Mouse (Mus musculus): ENCODE data around the gene Rpl10. TPM values are rescaled to one million over a fixed set of nuclear protein-coding genes. Genes with fewer than 3 reads are reported as not detected.

Gene Rpl10
- polyA plus RNA-seq, 2 experiments: 993 to 2,306 TPM

- H3K36me3 ChIP-seq (ENCODE audit: control insufficient read depth, insufficient read depth, low read length): peaks cover 48% of the 10 kb centered on the region
- DNase-seq (ENCODE audit: low spot score): no peak
- no peaks in the 10 kb centered on the region for H3K27me3 ChIP-seq (ENCODE audit: control insufficient read depth, insufficient read depth, low read length)
- H3K4me1 ChIP-seq (ENCODE audit: control insufficient read depth, insufficient read depth, low read length): no peaks in the 10 kb centered on the region
- 69% methylated on average over 3 of the region's 3 CpGs for WGBS
- H3K4me2 ChIP-seq (replicated peaks; ENCODE audit: low read depth, low read length, severe bottlenecking): peak overlapping the region; percentile 60
- H3K9me3 ChIP-seq (ENCODE audit: control insufficient read depth, low read length): no peaks in the 10 kb centered on the region
- ATAC-seq (ENCODE audit: low FRiP score, low read depth): no peak
- H3K9ac ChIP-seq (ENCODE audit: low read depth, low read length, severe bottlenecking): peak overlapping the region; percentile 25; the same call in 1 of the 2 replicates
- TF ChIP-seq POLR2A (IDR thresholded peaks at IDR 0.05; ENCODE audit: borderline replicate concordance, extremely low read depth, insufficient read depth, insufficient read length): no peak
- H3K27ac ChIP-seq (replicated peaks; ENCODE audit: low read depth, low read length): no peak overlapping the region
- peak overlapping the region; percentile 55 for H3K4me3 ChIP-seq (replicated peaks; ENCODE audit: low read length)
These were observed 26.8 kb upstream of the Rpl10 start for GRCm38 (mm10) chrX:74243807-74244206.

GRCm38 (mm10) chrX:74244614-74245083 lies 26.0 kb upstream of the Rpl10 start:
- Histone ChIP-seq H3K27ac (replicated peaks; ENCODE audit: low read depth, low read length) (peak overlapping the region; percentile 92; the same call in 1 of the 2 replicates), H3K9ac (ENCODE audit: low read depth, low read length, severe bottlenecking) (peak overlapping the region; percentile 82), H3K4me1 (ENCODE audit: control insufficient read depth, insufficient read depth, low read length) (no peaks in the 10 kb centered on the region), H3K9me3 (ENCODE audit: control insufficient read depth, low read length) (no peaks in the 10 kb centered on the region), H3K4me2 (replicated peaks; ENCODE audit: low read depth, low read length, severe bottlenecking) (peak overlapping the region; percentile 60), H3K4me3 (replicated peaks; ENCODE audit: low read length) (peak overlapping the region; percentile 55), H3K36me3 (ENCODE audit: control insufficient read depth, insufficient read depth, low read length) (peaks cover 40% of the 10 kb centered on the region), H3K27me3 (ENCODE audit: control insufficient read depth, insufficient read depth, low read length) (no peaks in the 10 kb centered on the region)
- ATAC-seq (ENCODE audit: low FRiP score, low read depth): peak; percentile 62
- DNase-seq (ENCODE audit: low spot score): peak; percentile 85
- TF ChIP-seq POLR2A (IDR thresholded peaks at IDR 0.05; ENCODE audit: borderline replicate concordance, extremely low read depth, insufficient read depth, insufficient read length): no peak
- WGBS: 31% methylated on average over 3 of the region's 3 CpGs

- no peak for TF ChIP-seq POLR2A (IDR thresholded peaks at IDR 0.05; ENCODE audit: borderline replicate concordance, extremely low read depth, insufficient read depth, insufficient read length)
- DNase-seq (ENCODE audit: low spot score): no peak
- Histone ChIP-seq H3K9me3 (ENCODE audit: control insufficient read depth, low read length) (no peaks in the 10 kb centered on the region), H3K9ac (ENCODE audit: low read depth, low read length, severe bottlenecking) (peak overlapping the region; percentile 82), H3K4me1 (ENCODE audit: control insufficient read depth, insufficient read depth, low read length) (no peaks in the 10 kb centered on the region), H3K27ac (replicated peaks; ENCODE audit: low read depth, low read length) (peak overlapping the region; percentile 92), H3K36me3 (ENCODE audit: control insufficient read depth, insufficient read depth, low read length) (peaks cover 35% of the 10 kb centered on the region), H3K4me2 (replicated peaks; ENCODE audit: low read depth, low read length, severe bottlenecking) (peak overlapping the region; percentile 60), H3K27me3 (ENCODE audit: control insufficient read depth, insufficient read depth, low read length) (no peaks in the 10 kb centered on the region), H3K4me3 (replicated peaks; ENCODE audit: low read length) (peak overlapping the region; percentile 55)
- no peak for ATAC-seq (ENCODE audit: low FRiP score, low read depth)
- 13% methylated on average over 1 of the region's 1 CpGs for WGBS
These were observed 25.5 kb upstream of the Rpl10 start for GRCm38 (mm10) chrX:74245107-74245506.

GRCm38 (mm10) chrX:74245687-74246086 lies 24.9 kb upstream of the Rpl10 start:
- ATAC-seq (ENCODE audit: low FRiP score, low read depth) (peak; percentile 47), DNase-seq (ENCODE audit: low spot score) (peak; percentile 77)
- WGBS: 29% methylated on average over 14 of the region's 21 CpGs
- H3K27ac ChIP-seq (replicated peaks; ENCODE audit: low read depth, low read length): peak overlapping the region; percentile 92
- peaks cover 29% of the 10 kb centered on the region for H3K36me3 ChIP-seq (ENCODE audit: control insufficient read depth, insufficient read depth, low read length)
- H3K4me2 ChIP-seq (replicated peaks; ENCODE audit: low read depth, low read length, severe bottlenecking): peak overlapping the region; percentile 60
- H3K4me1 ChIP-seq (ENCODE audit: control insufficient read depth, insufficient read depth, low read length): no peaks in the 10 kb centered on the region
- no peaks in the 10 kb centered on the region for H3K9me3 ChIP-seq (ENCODE audit: control insufficient read depth, low read length)
- H3K9ac ChIP-seq (ENCODE audit: low read depth, low read length, severe bottlenecking): peak overlapping the region; percentile 82
- peak overlapping the region; percentile 55 for H3K4me3 ChIP-seq (replicated peaks; ENCODE audit: low read length)
- H3K27me3 ChIP-seq (ENCODE audit: control insufficient read depth, insufficient read depth, low read length): no peaks in the 10 kb centered on the region
- no peak for TF ChIP-seq POLR2A (IDR thresholded peaks at IDR 0.05; ENCODE audit: borderline replicate concordance, extremely low read depth, insufficient read depth, insufficient read length)

GRCm38 (mm10) chrX:74246213-74246681 lies 24.4 kb upstream of the Rpl10 start:
- ATAC-seq (ENCODE audit: low FRiP score, low read depth): peak; percentile 89
- 20% methylated on average over 29 of the region's 38 CpGs for WGBS
- peak overlapping the region; percentile 82 for H3K9ac ChIP-seq (ENCODE audit: low read depth, low read length, severe bottlenecking)

More at GRCm38 (mm10) chrX:74246213-74246681, 24.4 kb upstream of the Rpl10 start:
- Histone ChIP-seq H3K27me3 (ENCODE audit: control insufficient read depth, insufficient read depth, low read length) (no peaks in the 10 kb centered on the region), H3K36me3 (ENCODE audit: control insufficient read depth, insufficient read depth, low read length) (peaks cover 24% of the 10 kb centered on the region), H3K4me1 (ENCODE audit: control insufficient read depth, insufficient read depth, low read length) (no peaks in the 10 kb centered on the region), H3K9me3 (ENCODE audit: control insufficient read depth, low read length) (no peaks in the 10 kb centered on the region), H3K4me3 (replicated peaks; ENCODE audit: low read length) (peak overlapping the region; percentile 55), H3K27ac (replicated peaks; ENCODE audit: low read depth, low read length) (peak overlapping the region; percentile 92), H3K4me2 (replicated peaks; ENCODE audit: low read depth, low read length, severe bottlenecking) (peak overlapping the region; percentile 60; the same call in 1 of the 2 replicates)
- TF ChIP-seq POLR2A (IDR thresholded peaks at IDR 0.05; ENCODE audit: borderline replicate concordance, extremely low read depth, insufficient read depth, insufficient read length): peak; percentile 99; the same call in 1 of the 2 replicates
- peak; percentile 95 for DNase-seq (ENCODE audit: low spot score)

Data from limb, embryonic 14.5 days (tissue).